Mouse (Mus musculus): ENCODE results near the gene Rhbdf2. TPM values are rescaled to one million over a fixed set of nuclear protein-coding genes. Genes with fewer than 3 reads are reported as not detected.

The Rhbdf2 gene
- polyA plus RNA-seq, 1 experiment: 22.9 TPM

DNA sequence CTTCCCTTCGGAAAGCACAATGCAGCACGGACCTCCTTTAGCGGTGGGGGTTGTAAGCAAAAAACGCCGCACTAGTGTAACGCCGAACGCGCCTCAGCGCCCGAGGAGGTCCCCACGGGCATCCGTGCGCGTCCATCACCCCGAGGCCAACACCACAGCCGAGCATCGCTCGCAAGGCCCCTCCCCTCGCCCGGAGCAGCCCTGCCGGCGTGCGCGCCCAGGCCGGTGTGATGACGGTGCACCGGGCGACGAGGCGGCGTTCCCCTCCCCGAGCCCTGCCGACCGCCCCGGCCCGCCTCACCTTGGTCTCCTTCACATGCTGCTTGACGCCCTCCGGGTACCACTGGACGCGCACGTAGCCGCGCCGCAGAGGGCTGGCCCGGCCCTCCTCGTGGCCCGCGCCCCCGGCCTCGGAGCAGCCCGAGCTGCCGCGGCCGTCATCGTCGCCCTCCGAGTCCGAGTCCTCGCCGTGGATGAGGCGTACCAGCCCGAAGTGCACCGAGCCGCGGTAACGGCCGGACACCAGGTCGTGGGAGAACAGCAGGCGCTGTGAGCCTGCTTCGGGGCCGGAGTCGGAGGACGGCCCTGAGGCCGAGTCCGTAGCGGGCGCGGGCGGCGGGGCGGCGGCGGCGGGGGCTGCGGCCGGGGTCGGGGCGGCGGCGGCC, 46.0 kb downstream of the Rhbdf2 start:
- peaks cover 33% of the 10 kb centered on the region for H3K27me3 ChIP-seq (replicated peaks)
- H3K36me3 ChIP-seq (replicated peaks; ENCODE audit: low read length): peaks cover 33% of the 10 kb centered on the region
- H3K4me1 ChIP-seq: peaks cover 50% of the 10 kb centered on the region
- no peak for TF ChIP-seq FLI1 (IDR thresholded peaks at IDR 0.05; ENCODE audit: low read length)
- TF ChIP-seq GATA1 (IDR thresholded peaks at IDR 0.05; ENCODE audit: borderline replicate concordance, low read length): no peak
- H3K4me3 ChIP-seq (replicated peaks): peak overlapping the region; percentile 98
- H3K9me3 ChIP-seq: no peaks in the 10 kb centered on the region

DNA sequence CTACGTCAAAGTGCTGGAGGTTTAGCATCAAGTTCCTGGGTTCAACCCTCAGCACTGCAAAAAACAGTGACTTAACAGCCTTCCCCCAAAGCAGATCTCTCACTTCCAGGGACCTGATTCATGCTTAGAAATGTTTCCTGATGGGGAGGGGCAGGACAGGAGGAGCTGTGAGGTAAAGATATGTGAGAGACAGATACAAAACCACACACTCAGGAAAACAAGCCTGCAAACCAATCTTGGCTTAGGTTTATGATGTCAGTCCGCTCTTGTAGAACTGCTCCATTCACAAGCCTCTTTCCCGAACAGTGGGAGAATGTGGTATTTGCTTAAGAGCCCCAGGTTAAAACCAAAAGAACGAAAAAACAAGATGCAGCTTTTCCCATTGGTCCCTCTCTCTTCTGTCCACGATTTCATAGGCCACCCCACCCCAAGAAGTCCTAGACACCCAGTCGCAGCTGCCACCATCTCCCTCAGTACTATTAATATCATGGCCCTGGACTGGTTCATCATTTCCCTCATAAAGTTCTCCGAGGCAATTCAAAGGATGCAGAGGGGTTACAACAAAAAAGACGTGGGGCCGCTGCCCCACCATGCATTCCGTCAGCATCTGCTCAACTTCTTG, 46.7 kb downstream of the Rhbdf2 start:
- Histone ChIP-seq H3K36me3 (replicated peaks; ENCODE audit: low read length) (peaks cover 40% of the 10 kb centered on the region), H3K9me3 (no peaks in the 10 kb centered on the region), H3K4me1 (peaks cover 57% of the 10 kb centered on the region), H3K4me3 (replicated peaks) (peak overlapping the region; percentile 98), H3K27me3 (replicated peaks) (peaks cover 34% of the 10 kb centered on the region)
- TF ChIP-seq GATA1 (IDR thresholded peaks at IDR 0.05; ENCODE audit: borderline replicate concordance, low read length) (no peak), FLI1 (IDR thresholded peaks at IDR 0.05; ENCODE audit: low read length) (no peak)

DNA sequence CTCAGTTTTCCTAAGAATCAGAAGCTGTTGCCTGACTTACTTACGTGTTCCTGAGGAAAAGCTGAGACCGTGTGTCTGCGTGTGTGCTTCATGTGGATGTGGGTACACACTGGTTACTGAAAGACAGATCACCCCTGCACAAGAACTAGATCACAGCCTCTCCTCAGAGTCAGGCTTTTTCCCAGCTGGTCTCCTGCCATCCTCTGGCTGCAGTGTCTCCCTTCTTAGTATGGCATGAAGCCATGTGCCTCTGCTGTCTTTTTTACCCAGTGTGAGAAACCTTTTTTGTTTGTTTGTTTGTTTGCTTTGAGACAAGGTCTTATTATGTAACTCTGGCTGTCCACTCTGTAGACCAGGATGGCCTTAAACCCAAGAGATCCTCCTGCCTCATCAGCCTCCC, 47.5 kb downstream of the Rhbdf2 start:
- peak overlapping the region; percentile 68 for H3K4me3 ChIP-seq (replicated peaks)
- H3K4me1 ChIP-seq: peaks cover 66% of the 10 kb centered on the region
- H3K9me3 ChIP-seq: no peaks in the 10 kb centered on the region
- TF ChIP-seq GATA1 (IDR thresholded peaks at IDR 0.05; ENCODE audit: borderline replicate concordance, low read length) (no peak), FLI1 (IDR thresholded peaks at IDR 0.05; ENCODE audit: low read length) (no peak)
- H3K27me3 ChIP-seq (replicated peaks): peaks cover 29% of the 10 kb centered on the region
- H3K36me3 ChIP-seq (replicated peaks; ENCODE audit: low read length): peaks cover 49% of the 10 kb centered on the region

DNA sequence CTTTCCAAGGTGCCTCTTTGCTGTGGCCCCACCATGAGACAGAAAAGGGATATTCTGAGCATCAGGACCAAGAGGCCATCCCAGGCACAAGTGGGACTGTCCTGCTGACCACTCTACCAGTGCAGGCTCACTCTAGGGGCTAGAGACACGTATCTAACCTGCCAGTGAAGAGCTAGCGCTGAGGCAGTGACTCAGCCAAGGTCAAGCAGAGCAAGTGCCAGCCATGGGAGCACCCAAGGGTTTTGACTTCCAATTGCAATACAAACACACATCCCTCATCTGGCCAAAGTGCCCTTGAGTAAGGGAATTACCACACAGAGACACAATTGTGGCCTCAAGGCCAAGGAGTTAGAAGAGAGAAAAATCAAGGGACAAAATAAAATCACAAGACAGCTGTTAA, 51.4 kb downstream of the Rhbdf2 start:
- Histone ChIP-seq H3K27me3 (replicated peaks) (peaks cover 21% of the 10 kb centered on the region), H3K9me3 (no peaks in the 10 kb centered on the region), H3K36me3 (replicated peaks; ENCODE audit: low read length) (peaks cover 74% of the 10 kb centered on the region), H3K4me1 (peaks cover 99% of the 10 kb centered on the region), H3K4me3 (replicated peaks) (peak overlapping the region; percentile 71)
- no peak for TF ChIP-seq FLI1 (IDR thresholded peaks at IDR 0.05; ENCODE audit: low read length)

DNA sequence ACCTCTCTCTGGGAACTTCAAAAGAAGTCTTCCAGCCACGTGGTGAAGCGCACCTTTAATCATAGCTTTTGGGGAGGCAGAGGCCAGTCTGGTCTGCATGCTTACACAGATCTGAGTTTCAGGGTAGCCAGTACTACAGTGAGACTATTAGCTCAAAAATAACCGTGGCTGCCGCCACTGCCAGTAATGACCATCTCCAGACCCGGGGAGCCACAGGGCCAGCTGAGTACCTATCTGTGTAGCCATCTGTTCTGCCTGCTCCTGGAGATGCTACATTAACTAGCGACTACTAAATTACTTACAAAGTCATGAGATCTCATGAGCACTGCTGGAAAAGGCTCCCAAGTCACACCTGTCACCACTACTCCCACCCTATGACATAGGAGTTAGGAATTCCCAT, 51.8 kb downstream of the Rhbdf2 start:
- Histone ChIP-seq H3K36me3 (replicated peaks; ENCODE audit: low read length) (peaks cover 77% of the 10 kb centered on the region), H3K9me3 (no peaks in the 10 kb centered on the region), H3K27me3 (replicated peaks) (peaks cover 21% of the 10 kb centered on the region), H3K4me3 (replicated peaks) (peak overlapping the region; percentile 71), H3K4me1 (peaks cover 99% of the 10 kb centered on the region)
- TF ChIP-seq GATA1 (IDR thresholded peaks at IDR 0.05; ENCODE audit: borderline replicate concordance, low read length) (no peak), FLI1 (IDR thresholded peaks at IDR 0.05; ENCODE audit: low read length) (no peak)

DNA sequence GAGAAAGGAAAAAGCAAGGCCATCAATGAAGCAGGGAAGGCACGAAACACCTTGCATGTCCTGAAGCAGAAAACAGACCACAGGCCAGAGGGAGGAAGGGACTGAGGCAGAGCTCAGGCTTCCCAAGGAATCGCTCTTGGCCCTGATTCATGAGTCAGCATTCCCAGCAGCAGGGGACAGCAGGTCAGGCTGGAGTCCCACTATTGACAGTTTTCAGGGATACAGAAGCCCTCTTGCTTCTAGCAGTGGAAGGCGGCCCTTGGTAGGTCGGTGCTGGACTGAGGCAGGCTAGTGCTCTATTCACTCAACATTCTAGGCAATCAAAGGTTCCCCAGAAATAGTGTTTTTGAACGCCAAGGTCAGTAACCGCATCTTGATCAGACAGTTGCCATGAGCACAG, 52.3 kb downstream of the Rhbdf2 start:
- H3K4me3 ChIP-seq (replicated peaks): peak overlapping the region; percentile 66

DNA sequence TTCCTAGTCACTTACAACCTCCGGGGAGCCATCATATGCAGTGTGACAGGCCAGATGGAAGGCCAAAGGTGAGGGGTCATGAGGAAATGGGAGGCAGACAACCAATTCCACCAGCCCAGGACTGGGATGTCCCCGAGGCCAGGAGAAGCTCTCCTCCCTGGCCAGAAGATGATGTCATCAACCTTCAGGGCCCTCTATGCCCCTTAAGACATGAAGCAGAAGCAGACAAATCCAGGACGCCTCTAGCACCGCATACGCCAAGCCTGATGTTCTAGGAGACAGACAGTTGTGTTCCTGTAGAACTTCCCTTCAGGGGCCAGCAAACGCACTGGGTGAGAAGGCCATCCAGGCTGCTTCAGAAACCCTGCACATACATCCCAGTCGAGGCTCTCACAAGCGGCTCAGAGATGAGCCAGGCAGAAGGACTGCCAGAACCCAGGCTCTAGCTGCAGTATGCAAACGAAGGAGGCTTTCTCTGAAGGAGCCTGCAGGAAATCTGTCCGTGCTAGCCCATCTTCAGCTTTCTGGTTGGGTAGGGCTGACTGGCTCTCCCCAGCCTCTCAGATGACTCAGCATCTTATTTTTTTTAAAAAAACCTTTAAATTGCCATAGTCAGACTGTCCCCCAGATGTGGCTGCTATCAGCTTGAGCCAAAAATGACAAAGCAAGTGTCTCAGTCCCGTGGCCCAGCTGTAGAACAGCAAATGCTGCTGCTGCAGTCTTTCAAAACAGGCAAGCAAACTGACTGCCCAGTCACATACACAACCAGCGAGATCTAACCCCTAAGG, 53.9 kb downstream of the Rhbdf2 start:
- H3K27me3 ChIP-seq (replicated peaks): peaks cover 14% of the 10 kb centered on the region
- peaks cover 70% of the 10 kb centered on the region for H3K36me3 ChIP-seq (replicated peaks; ENCODE audit: low read length)
- TF ChIP-seq GATA1 (IDR thresholded peaks at IDR 0.05; ENCODE audit: borderline replicate concordance, low read length) (no peak), FLI1 (IDR thresholded peaks at IDR 0.05; ENCODE audit: low read length) (no peak)
- H3K9me3 ChIP-seq: no peaks in the 10 kb centered on the region
- H3K4me3 ChIP-seq (replicated peaks): peak overlapping the region; percentile 85
- H3K4me1 ChIP-seq: peaks cover 96% of the 10 kb centered on the region

More for the DNA sequence above, 52.3 kb downstream of the Rhbdf2 start:
- Histone ChIP-seq H3K4me1 (peaks cover 99% of the 10 kb centered on the region), H3K9me3 (no peaks in the 10 kb centered on the region), H3K36me3 (replicated peaks; ENCODE audit: low read length) (peaks cover 81% of the 10 kb centered on the region), H3K27me3 (replicated peaks) (peaks cover 21% of the 10 kb centered on the region)
- no peak for TF ChIP-seq FLI1 (IDR thresholded peaks at IDR 0.05; ENCODE audit: low read length)
- no peak for TF ChIP-seq GATA1 (IDR thresholded peaks at IDR 0.05; ENCODE audit: borderline replicate concordance, low read length)

DNA sequence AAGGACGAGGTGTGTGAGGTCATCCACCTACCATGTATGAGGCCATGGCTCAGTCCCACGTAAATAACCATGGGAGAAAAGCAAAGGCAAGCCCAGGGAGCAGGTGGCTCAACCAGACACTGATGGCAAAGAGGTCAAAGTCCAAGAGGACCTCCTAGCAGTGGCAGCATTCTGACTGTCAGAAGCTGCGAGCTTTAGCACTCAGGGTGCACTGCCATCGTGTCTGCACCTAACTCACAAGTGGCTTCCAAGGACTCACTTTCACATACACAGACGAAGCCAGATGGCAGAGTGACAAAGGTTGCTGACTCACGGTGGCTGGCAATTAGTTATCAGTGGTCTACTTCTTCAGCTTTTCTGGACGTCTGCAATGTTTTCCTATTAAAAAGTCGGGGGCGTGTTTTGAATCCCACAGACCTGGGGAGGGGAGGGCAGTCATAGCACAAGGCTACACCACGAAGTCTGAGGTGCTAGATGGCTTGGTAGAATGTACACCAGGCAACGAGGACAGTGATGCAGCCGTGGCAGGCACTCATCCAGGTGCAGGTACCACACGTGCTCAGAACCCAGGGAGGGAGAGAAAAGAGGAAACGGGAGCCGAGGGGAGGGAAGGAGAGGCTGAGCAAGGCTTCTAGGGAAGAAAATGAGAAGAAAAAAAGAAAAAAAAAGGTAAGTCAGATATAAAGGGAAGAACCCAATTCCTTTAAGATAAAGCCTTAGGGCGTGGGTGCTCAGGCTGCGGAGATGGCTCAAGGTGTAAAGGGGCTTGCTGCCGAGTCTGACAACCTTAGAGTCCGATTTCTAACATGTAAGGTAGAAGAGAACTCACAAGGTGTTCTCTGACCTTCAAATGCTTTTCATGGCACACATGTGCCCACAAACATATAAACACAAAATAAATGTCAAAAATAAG, 54.8 kb downstream of the Rhbdf2 start:
- peaks cover 97% of the 10 kb centered on the region for H3K4me1 ChIP-seq
- H3K9me3 ChIP-seq: no peaks in the 10 kb centered on the region
- peak overlapping the region; percentile 85 for H3K4me3 ChIP-seq (replicated peaks)
- TF ChIP-seq FLI1 (IDR thresholded peaks at IDR 0.05; ENCODE audit: low read length): no peak
- TF ChIP-seq GATA1 (IDR thresholded peaks at IDR 0.05; ENCODE audit: borderline replicate concordance, low read length): no peak
- H3K36me3 ChIP-seq (replicated peaks; ENCODE audit: low read length): peaks cover 73% of the 10 kb centered on the region
- H3K27me3 ChIP-seq (replicated peaks): peaks cover 20% of the 10 kb centered on the region

DNA sequence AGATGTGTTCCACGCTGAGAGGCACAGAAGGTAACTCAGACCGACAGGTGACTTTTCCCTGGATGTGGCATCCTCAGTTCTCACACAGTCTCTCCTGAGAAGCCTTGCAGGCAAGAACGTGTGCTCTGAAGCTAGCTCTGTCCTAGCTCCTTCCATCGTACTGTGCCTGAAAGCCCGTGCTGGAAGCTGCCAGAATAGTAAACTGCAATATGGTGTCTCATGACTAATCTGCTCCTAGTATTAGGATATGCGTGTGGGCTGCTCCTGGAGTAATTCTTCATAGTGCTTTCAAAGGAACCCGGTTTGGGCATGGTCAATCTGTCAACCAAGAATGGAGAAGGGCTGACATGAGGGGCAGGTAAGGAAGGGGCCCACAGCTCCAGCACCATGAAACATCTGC, 56.0 kb downstream of the Rhbdf2 start:
- H3K27me3 ChIP-seq (replicated peaks): peaks cover 15% of the 10 kb centered on the region
- H3K9me3 ChIP-seq: no peaks in the 10 kb centered on the region
- TF ChIP-seq FLI1 (IDR thresholded peaks at IDR 0.05; ENCODE audit: low read length) (no peak), GATA1 (IDR thresholded peaks at IDR 0.05; ENCODE audit: borderline replicate concordance, low read length) (no peak)
- peak overlapping the region; percentile 85 for H3K4me3 ChIP-seq (replicated peaks)
- peaks cover 94% of the 10 kb centered on the region for H3K4me1 ChIP-seq
- peaks cover 67% of the 10 kb centered on the region for H3K36me3 ChIP-seq (replicated peaks; ENCODE audit: low read length)

All from megakaryocyte, embryonic 14.5 days (primary cell).